Mouse (Mus musculus): Measurements from ENCODE around the gene Hoxa1.

DNA sequence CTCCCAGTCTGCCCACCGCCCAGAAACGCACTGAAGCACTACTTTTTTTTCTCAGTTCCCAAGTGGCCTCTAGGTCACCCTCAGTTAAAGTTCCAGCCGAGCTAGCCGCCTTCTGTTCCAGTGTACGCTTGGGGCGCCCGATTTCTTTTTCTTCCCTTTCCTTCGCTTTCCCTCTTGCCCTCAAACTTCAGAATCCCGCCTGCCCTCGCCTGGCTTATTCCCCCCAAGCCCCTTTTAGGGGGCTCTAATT lies 44.9 kb upstream of the Hoxa1 start:
- TF ChIP-seq CTCF (conservative IDR thresholded peaks at IDR 0.05; ENCODE audit: low read length) (no peak), NANOG (IDR thresholded peaks at IDR 0.05; ENCODE audit: borderline replicate concordance, low read length) (no peak)
